Mouse (Mus musculus) heart, embryonic 14.5 days (tissue): ENCODE measurements at regions not wholly inside any gene's neighbourhood (a gene's known extent, or its start where the extent isn't known, plus 50 kb on each side); places are given as distances from the start of the nearest gene placed in this dataset.

Experiments used
- ATAC-seq: fragments of 200-750 bp; cut with Nextera tagmentation; 2 replicates; pipeline ENCODE4 v1.8.0; 2017; ENCODE audit warnings: low read depth, moderate TSS enrichment; ENCODE audit not compliant: insufficient number of reproducible peaks, insufficient read depth, low FRiP score
- H3K27ac ChIP-seq, 2 experiments: fragments of 200-500 bp in 1 of 2; fragments of 300-500 bp in 1 of 2; sonication (generic) in 1 of 2; replicated peaks in 1 of 2; 2 replicates each; pipeline ENCODE4 v1.5.1; 2012 to 2014; ENCODE audit warnings: low read depth in 2 of 2, low read length in 2 of 2, control low read depth in 1 of 2, mild to moderate bottlenecking in 1 of 2, mixed read lengths in 1 of 2; ENCODE audit not compliant: control insufficient read depth in 1 of 2, insufficient read depth in 1 of 2
- H3K27me3 ChIP-seq: fragments of 300-500 bp; sonication (generic); 2 replicates; pipeline ENCODE4 v1.6.1; 2014; ENCODE audit warnings: mild to moderate bottlenecking, low read length, control low read depth; ENCODE audit not compliant: control insufficient read depth, insufficient read depth
- H3K36me3 ChIP-seq: fragments of 300-500 bp; sonication (generic); 2 replicates; pipeline ENCODE4 v1.6.1; 2014; ENCODE audit warnings: mild to moderate bottlenecking, control low read depth, low read length, mixed read lengths; ENCODE audit not compliant: control insufficient read depth, insufficient read depth
- H3K4me1 ChIP-seq, 2 experiments: fragments of 200-500 bp in 1 of 2; fragments of 300-500 bp in 1 of 2; sonication (generic) in 1 of 2; 2 replicates each; pipeline ENCODE4 v1.6.1; 2012 to 2014; ENCODE audit warnings: low read length in 2 of 2, control low read depth in 1 of 2, mixed read lengths in 1 of 2; ENCODE audit not compliant: control insufficient read depth in 2 of 2, insufficient read depth in 2 of 2
- H3K4me2 ChIP-seq: fragments of 300-500 bp; sonication (generic); 2 replicates; pipeline ENCODE4 v1.6.1; 2014; ENCODE audit warnings: mild to moderate bottlenecking, low read length
- H3K4me3 ChIP-seq, 2 experiments: fragments of 200-500 bp in 1 of 2; fragments of 300-500 bp in 1 of 2; sonication (generic) in 1 of 2; 2 replicates each; pipeline ENCODE4 v1.5.1; 2012 to 2014; ENCODE audit warnings: low read length in 2 of 2, mild to moderate bottlenecking in 2 of 2, control low read depth in 1 of 2, low read depth in 1 of 2, moderate library complexity in 1 of 2; ENCODE audit not compliant: control insufficient read depth in 1 of 2, insufficient read depth in 1 of 2
- H3K9ac ChIP-seq: fragments of 300-500 bp; sonication (generic); 2 replicates; pipeline ENCODE4 v1.6.1; 2014; ENCODE audit warnings: mild to moderate bottlenecking, low read length
- H3K9me3 ChIP-seq: fragments of 300-500 bp; sonication (generic); 2 replicates; pipeline ENCODE4 v1.6.1; 2016; ENCODE audit warnings: low read length, control low read depth; ENCODE audit not compliant: control insufficient read depth
- whole genome bisulfite sequencing: fragments of 180-500 bp; shearing (Covaris S2); extraction: QIAGEN DNeasy Blood & Tissue Kit; methylation state at CpG from one replicate; pipeline ENCODE4 v1.1.7; 2014; 5-methylcytosine and 5-hydroxymethylcytosine counted together

- no peak overlapping the region for H3K9ac ChIP-seq
- no peak overlapping the region for H3K27ac ChIP-seq
- H3K9me3 ChIP-seq = no peaks in the 10 kb centered on the region
- H3K27me3 ChIP-seq = no peaks in the 10 kb centered on the region
- H3K4me1 ChIP-seq = no peaks in the 10 kb centered on the region
- H3K36me3 ChIP-seq = no peaks in the 10 kb centered on the region
- H3K4me2 ChIP-seq = no peak overlapping the region
- no peak overlapping the region for H3K4me3 ChIP-seq
- WGBS = 68% methylated on average over 1 of the region's 1 CpGs
- no peak for ATAC-seq
Observed at GRCm38 (mm10) chr1:108286571-108286970, 696.8 kb downstream of the Serpinb8 start.
